Mouse (Mus musculus) forebrain, embryonic 14.5 days (tissue): ENCODE data around the gene Ckmt1. TPM values are rescaled to one million over a fixed set of nuclear protein-coding genes. Genes with fewer than 3 reads are reported as not detected.
"Not testable (repeated sequence)": the region's sequence is repeated elsewhere in the genome, so short reads cannot be mapped to it uniquely, and the experiment has no call there.

ENCODE experiments used
- ATAC-seq: fragments of 200-750 bp; cut with Nextera tagmentation; 2 replicates; pipeline ENCODE4 v1.8.0; 2017; ENCODE audit warnings: mild to moderate bottlenecking, moderate library complexity
- DNase-seq: peaks from one replicate; pipeline ENCODE4 v3.0.0-alpha.2; 2015; ENCODE audit warnings: low spot score
- H3K27ac ChIP-seq: fragments of 300-500 bp; sonication (generic); 2 replicates; pipeline ENCODE4 v1.5.1; 2014; ENCODE audit warnings: low read depth, mild to moderate bottlenecking, control low read depth, low read length, moderate library complexity
- H3K27me3 ChIP-seq: fragments of 300-500 bp; sonication (generic); replicated peaks from 2 replicates; pipeline ENCODE4 v1.6.1; 2014; ENCODE audit warnings: low read length, control low read depth, mixed read lengths; ENCODE audit not compliant: control insufficient read depth, insufficient read depth
- H3K36me3 ChIP-seq: fragments of 300-500 bp; sonication (generic); 2 replicates; pipeline ENCODE4 v1.6.1; 2014; ENCODE audit warnings: low read length, control low read depth; ENCODE audit not compliant: control insufficient read depth, insufficient read depth
- H3K4me1 ChIP-seq: fragments of 300-500 bp; sonication (generic); 2 replicates; pipeline ENCODE4 v1.6.1; 2014; ENCODE audit warnings: antibody characterized with exemption, low read length, control low read depth; ENCODE audit not compliant: control insufficient read depth, insufficient read depth
- H3K4me2 ChIP-seq: fragments of 300-500 bp; sonication (generic); 2 replicates; pipeline ENCODE4 v1.6.1; 2014; ENCODE audit warnings: mild to moderate bottlenecking, control low read depth, low read length
- H3K4me3 ChIP-seq: fragments of 300-500 bp; sonication (generic); 2 replicates; pipeline ENCODE4 v1.5.1; 2014; ENCODE audit warnings: low read depth, low read length, control low read depth
- H3K9ac ChIP-seq: fragments of 300-500 bp; sonication (generic); 2 replicates; pipeline ENCODE4 v1.6.1; 2014; ENCODE audit warnings: mild to moderate bottlenecking, low read length, control low read depth, moderate library complexity
- H3K9me3 ChIP-seq: fragments of 300-500 bp; sonication (generic); replicated peaks from 2 replicates; pipeline ENCODE4 v1.6.1; 2016; ENCODE audit warnings: low read length, control low read depth, mixed read lengths; ENCODE audit not compliant: control insufficient read depth
- whole genome bisulfite sequencing: fragments of 180-500 bp; shearing (Covaris S2); extraction: QIAGEN DNeasy Blood & Tissue Kit; methylation state at CpG from one replicate; pipeline ENCODE4 v1.1.7; 2014; 5-methylcytosine and 5-hydroxymethylcytosine counted together
- polyA plus RNA-seq: library from polyadenylated mRNA; unstranded; fragments of >200 nt; fragmentation: Nextera tagmentation; extraction: Ambion mirVana; gene quantifications from 2 replicates; pipeline ENCODE4 v1.2.1, GENCODE M21; 2014

Ckmt1 gene
- polyA plus RNA-seq, 1 experiment from 2014 or later = 19.8 TPM

GRCm38 (mm10) chr2:121386961-121387575, 29.6 kb downstream of the Ckmt1 start, which contains the start of gene Strc:
Gene Strc, minus strand, starts transcription at chr2:121387168.
- H3K9ac ChIP-seq, DNase-seq, H3K4me2 ChIP-seq, H3K27me3 ChIP-seq, H3K36me3 ChIP-seq, ATAC-seq, H3K4me1 ChIP-seq, H3K9me3 ChIP-seq, H3K27ac ChIP-seq, H3K4me3 ChIP-seq: not testable (repeated sequence)
- WGBS = 92% methylated on average over 14 of the region's 17 CpGs

- ATAC-seq (no peak), DNase-seq (peak; percentile 95)
- no peaks in the 10 kb centered on the region for H3K9me3 ChIP-seq
- no peak overlapping the region for H3K4me3 ChIP-seq
- H3K4me1 ChIP-seq = no peaks in the 10 kb centered on the region
- WGBS = 13% methylated on average over 8 of the region's 8 CpGs
- H3K27ac ChIP-seq = no peak overlapping the region
- H3K4me2 ChIP-seq = no peak overlapping the region
- no peaks in the 10 kb centered on the region for H3K27me3 ChIP-seq
- H3K9ac ChIP-seq = no peak overlapping the region
- no peaks in the 10 kb centered on the region for H3K36me3 ChIP-seq
These were observed 39.1 kb downstream of the Ckmt1 start for GRCm38 (mm10) chr2:121396624-121397023.

GRCm38 (mm10) chr2:121403296-121403695, 45.8 kb downstream of the Ckmt1 start:
- Histone ChIP-seq H3K4me2 (no peak overlapping the region), H3K36me3 (no peaks in the 10 kb centered on the region), H3K9ac (no peak overlapping the region), H3K9me3 (no peaks in the 10 kb centered on the region), H3K4me3 (no peak overlapping the region), H3K27me3 (no peaks in the 10 kb centered on the region), H3K4me1 (no peaks in the 10 kb centered on the region), H3K27ac (no peak overlapping the region)
- ATAC-seq (no peak), DNase-seq (no peak)

GRCm38 (mm10) chr2:121408160-121408559, 50.6 kb downstream of the Ckmt1 start:
- no peak for DNase-seq
- no peaks in the 10 kb centered on the region for H3K9me3 ChIP-seq
- no peak overlapping the region for H3K4me2 ChIP-seq
- H3K4me1 ChIP-seq = peaks cover 2% of the 10 kb centered on the region; the same call in 1 of the 2 replicates
- ATAC-seq = no peak
- no peaks in the 10 kb centered on the region for H3K27me3 ChIP-seq
- H3K36me3 ChIP-seq = no peaks in the 10 kb centered on the region
- no peak overlapping the region for H3K9ac ChIP-seq
- no peak overlapping the region for H3K4me3 ChIP-seq
- no peak overlapping the region for H3K27ac ChIP-seq
- 30% methylated on average over 4 of the region's 4 CpGs for WGBS

GRCm38 (mm10) chr2:121412843-121413386, 55.4 kb downstream of the Ckmt1 start:
- Histone ChIP-seq H3K36me3 (peaks cover 10% of the 10 kb centered on the region; the same call in 1 of the 2 replicates), H3K4me1 (peaks cover 14% of the 10 kb centered on the region), H3K4me3 (peak overlapping the region; percentile 97), H3K4me2 (peak overlapping the region; percentile 81), H3K9me3 (no peaks in the 10 kb centered on the region), H3K9ac (peak overlapping the region; percentile 98), H3K27me3 (no peaks in the 10 kb centered on the region), H3K27ac (peak overlapping the region; percentile 97)
- 12% methylated on average over 4 of the region's 4 CpGs for WGBS
- ATAC-seq = 0 out of 2 replicates have a peak, but pooled peaks have one; percentile 1
- DNase-seq = no peak

Other genes with a start within 250 kb of the Ckmt1 start
- gene Tgm7, start 247.9 kb upstream of the Ckmt1 start, polyA plus RNA-seq = not detected in 2 replicates
- gene Adal, start 217.3 kb upstream of the Ckmt1 start, polyA plus RNA-seq = 37.2 and 38.0 TPM in 2 replicates
- 22.7 and 27.8 TPM in 2 replicates for gene Lcmt2, start 217.1 kb upstream of the Ckmt1 start, polyA plus RNA-seq
- gene Tubgcp4, start 187.1 kb upstream of the Ckmt1 start, polyA plus RNA-seq = 38.9 and 43.7 TPM in 2 replicates
- 8.5 and 9.7 TPM in 2 replicates for gene Zscan29, start 186.6 kb upstream of the Ckmt1 start, polyA plus RNA-seq
- gene Trp53bp1, start 86.3 kb upstream of the Ckmt1 start, polyA plus RNA-seq = 116 and 164 TPM in 2 replicates
- gene Map1a, start 68.1 kb upstream of the Ckmt1 start, polyA plus RNA-seq = 12.7 and 23.2 TPM in 2 replicates
- 10.1 and 11.6 TPM in 2 replicates for gene Ppip5k1, start 2.3 kb upstream of the Ckmt1 start, polyA plus RNA-seq
- 0.05 TPM in 1 of 2 replicates, not detected in the other for gene Strc, start 29.5 kb downstream of the Ckmt1 start, polyA plus RNA-seq
- gene Pdia3, start 56.1 kb downstream of the Ckmt1 start, polyA plus RNA-seq = 174 and 205 TPM in 2 replicates
- 2.0 and 3.2 TPM in 2 replicates for gene Catsper2, start 56.1 kb downstream of the Ckmt1 start, polyA plus RNA-seq
- 0.86 and 1.2 TPM in 2 replicates for gene Ell3, start 86.6 kb downstream of the Ckmt1 start, polyA plus RNA-seq
- 388 and 442 TPM in 2 replicates for gene Serf2, start 91.5 kb downstream of the Ckmt1 start, polyA plus RNA-seq
- gene Hypk, start 95.6 kb downstream of the Ckmt1 start, polyA plus RNA-seq = 91.9 and 95.1 TPM in 2 replicates
- 0.95 and 1.1 TPM in 2 replicates for gene Serinc4, start 99.1 kb downstream of the Ckmt1 start, polyA plus RNA-seq
- gene Mfap1b, start 116.4 kb downstream of the Ckmt1 start, polyA plus RNA-seq = 65.7 and 73.0 TPM in 2 replicates
- gene Mfap1a, start 149.0 kb downstream of the Ckmt1 start, polyA plus RNA-seq = 19.4 and 24.4 TPM in 2 replicates
- 5.5 and 5.6 TPM in 2 replicates for gene Wdr76, start 149.0 kb downstream of the Ckmt1 start, polyA plus RNA-seq